Comparison of ENCODE assay signal across 8 mouse cellular contexts in the genomic region with DNA sequence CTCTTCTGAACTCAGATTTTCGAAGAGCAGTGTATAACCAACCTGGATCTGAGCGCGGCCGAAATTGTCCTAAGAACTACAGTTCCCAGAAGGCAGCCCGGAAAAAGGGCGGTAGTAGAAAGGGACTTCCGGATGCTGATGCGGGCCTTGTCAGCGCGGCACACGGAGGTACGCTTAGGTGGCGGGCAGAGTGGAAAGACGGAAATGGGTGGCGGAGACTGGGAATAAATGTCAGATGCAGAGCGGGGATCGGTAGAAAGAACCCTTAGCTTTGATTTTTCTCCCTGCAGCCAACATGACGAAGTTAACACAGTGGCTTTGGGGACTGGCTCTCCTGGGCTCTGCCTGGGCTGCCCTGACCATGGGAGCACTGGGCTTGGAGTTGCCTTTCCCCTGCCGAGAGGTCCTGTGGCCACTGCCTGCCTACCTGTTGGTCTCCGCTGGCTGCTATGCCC. TPM values are rescaled to one million over a fixed set of nuclear protein-coding genes. Genes with fewer than 3 reads are reported as not detected.
A peak's percentile ranks its signal among the peaks of the same experiment; 100 is the strongest.
DNase-seq lines count a peak whose midpoint lies in the region; ATAC-seq and TF ChIP-seq lines count a peak whose summit lies in the region.

No protein-coding gene starts in this region.

- H3K27ac ChIP-seq in cortical plate, adult 2 months (ENCODE audit: insufficient read depth, low read length): peak overlapping the region; percentile 13; the same call in 1 of the 2 replicates
- H3K27ac ChIP-seq in intestine, postnatal 0 days (ENCODE audit: low read depth, low read length): peak overlapping the region; percentile 54
- peak overlapping the region; percentile 84 for H3K27ac ChIP-seq in limb, embryonic 13.5 days
- peak overlapping the region; percentile 77 for H3K27ac ChIP-seq in midbrain, embryonic 14.5 days (replicated peaks; ENCODE audit: low read depth, low read length)

- intact Hi-C loops in gastrocnemius, postnatal 36 days (cut with DNase I): no loop called here

- H3K4me2 ChIP-seq in intestine, postnatal 0 days (replicated peaks; ENCODE audit: low read depth): peak overlapping the region; percentile 98
- H3K4me2 ChIP-seq in limb, embryonic 13.5 days (replicated peaks): peak overlapping the region; percentile 95
- H3K4me2 ChIP-seq in midbrain, embryonic 14.5 days (ENCODE audit: low read length): peak overlapping the region; percentile 81

- no peaks in the 10 kb centered on the region for H3K9me3 ChIP-seq in intestine, postnatal 0 days (ENCODE audit: control insufficient read depth)
- no peaks in the 10 kb centered on the region for H3K9me3 ChIP-seq in limb, embryonic 13.5 days
- H3K9me3 ChIP-seq in midbrain, embryonic 14.5 days (ENCODE audit: control insufficient read depth, low read length): no peaks in the 10 kb centered on the region

- peak overlapping the region; percentile 86 for H3K4me3 ChIP-seq in cortical plate, adult 2 months (ENCODE audit: insufficient read depth, low read length)
- peak overlapping the region; percentile 78 for H3K4me3 ChIP-seq in intestine, postnatal 0 days (ENCODE audit: low read depth, low read length)
- H3K4me3 ChIP-seq in limb, embryonic 13.5 days: peak overlapping the region; percentile 82
- peak overlapping the region; percentile 70 for H3K4me3 ChIP-seq in midbrain, embryonic 14.5 days (replicated peaks; ENCODE audit: low read depth, low read length)

- WGBS in intestine, postnatal 0 days: under 1% methylated on average over 20 of the region's 20 CpGs
- under 1% methylated on average over 20 of the region's 20 CpGs for WGBS in limb, embryonic 13.5 days
- WGBS in midbrain, embryonic 14.5 days: under 1% methylated on average over 20 of the region's 20 CpGs

- DNase-seq in ovary, postnatal 36 days (ENCODE audit: low spot score): peak; percentile 71
- no peak for DNase-seq in ovary, postnatal 10 days (ENCODE audit: low spot score)
- peak; percentile 60 to 64 for DNase-seq in gastrocnemius, postnatal 36 days
- DNase-seq in midbrain, embryonic 14.5 days: peak; percentile 93
- peak; percentile 69 to 85 for DNase-seq in spleen, postnatal 4 days (ENCODE audit: low spot score in 2 of 2)

- H3K9ac ChIP-seq in intestine, postnatal 0 days (ENCODE audit: low read depth, low read length): peak overlapping the region; percentile 85
- H3K9ac ChIP-seq in limb, embryonic 13.5 days: peak overlapping the region; percentile 90
- H3K9ac ChIP-seq in midbrain, embryonic 14.5 days (replicated peaks; ENCODE audit: low read length): peak overlapping the region; percentile 84

- no peaks in the 10 kb centered on the region for H3K27me3 ChIP-seq in intestine, postnatal 0 days (replicated peaks; ENCODE audit: control insufficient read depth, insufficient read depth, low read length)
- no peaks in the 10 kb centered on the region for H3K27me3 ChIP-seq in limb, embryonic 13.5 days
- H3K27me3 ChIP-seq in midbrain, embryonic 14.5 days (ENCODE audit: control insufficient read depth, insufficient read depth, low read length): no peaks in the 10 kb centered on the region

- TF ChIP-seq CTCF in cortical plate, adult 2 months (IDR thresholded peaks at IDR 0.05; ENCODE audit: extremely low read depth, insufficient read depth, low read length): no peak
- no peak for TF ChIP-seq CTCF in intestine, postnatal 0 days (IDR thresholded peaks at IDR 0.05; ENCODE audit: low read depth)

- TF ChIP-seq POLR2A in cortical plate, adult 2 months (IDR thresholded peaks at IDR 0.05; ENCODE audit: extremely low read depth, insufficient read depth, low read length): peak; percentile 95

- H3K36me3 ChIP-seq in intestine, postnatal 0 days (ENCODE audit: control insufficient read depth, insufficient read depth): peaks cover 7% of the 10 kb centered on the region; the same call in 1 of the 2 replicates
- 0 out of 2 replicates have a peak, but pooled peaks cover 6% of the 10 kb centered on the region for H3K36me3 ChIP-seq in limb, embryonic 13.5 days
- H3K36me3 ChIP-seq in midbrain, embryonic 14.5 days (ENCODE audit: control insufficient read depth, insufficient read depth, low read length): 0 out of 2 replicates have a peak, but pooled peaks cover 4% of the 10 kb centered on the region

- peaks cover 7% of the 10 kb centered on the region for H3K4me1 ChIP-seq in cortical plate, adult 2 months (ENCODE audit: control insufficient read depth, insufficient read depth, low read length)
- peaks cover 11% of the 10 kb centered on the region; the same call in 1 of the 2 replicates for H3K4me1 ChIP-seq in intestine, postnatal 0 days (replicated peaks; ENCODE audit: control insufficient read depth, insufficient read depth, low read length)
- peaks cover 39% of the 10 kb centered on the region for H3K4me1 ChIP-seq in limb, embryonic 13.5 days
- peaks cover 17% of the 10 kb centered on the region for H3K4me1 ChIP-seq in midbrain, embryonic 14.5 days (ENCODE audit: control insufficient read depth, insufficient read depth, low read length)

- ATAC-seq in intestine, postnatal 0 days: peak; percentile 78
- ATAC-seq in limb, embryonic 13.5 days (ENCODE audit: low FRiP score, low read depth): peak; percentile 90
- ATAC-seq in midbrain, embryonic 14.5 days (ENCODE audit: low FRiP score, low TSS enrichment): peak; percentile 81

RNA-seq across cellular contexts. Expression of a gene that starts 3.9 kb away (rescaled TPM):
- polyA plus RNA-seq in cortical plate, adult 2 months (2012; rRNA removed): 106 and 114 TPM in 2 replicates
- 1 to 10 TPM; 8.3 to 9.1 TPM for total RNA-seq in gastrocnemius, postnatal 36 days (2021)
- polyA plus RNA-seq in intestine, postnatal 0 days (2015; fragmentation: Nextera tagmentation; extraction: Ambion mirVana): 57.4 and 61.8 TPM in 2 replicates
- 85.5 and 88.8 TPM in 2 replicates for polyA plus RNA-seq in limb, embryonic 13.5 days (2015; fragmentation: Nextera tagmentation; extraction: Ambion mirVana)
- 35.3 and 38.1 TPM in 2 replicates for polyA plus RNA-seq in midbrain, embryonic 14.5 days (2014; fragmentation: Nextera tagmentation; extraction: Ambion mirVana)

RNA-seq across cellular contexts. Expression of a gene that starts 7.3 kb away (rescaled TPM):
- polyA plus RNA-seq in cortical plate, adult 2 months (2012; rRNA removed): 150 and 156 TPM in 2 replicates
- 10 to 100 TPM; 16.6 to 23.2 TPM for total RNA-seq in gastrocnemius, postnatal 36 days (2021)
- polyA plus RNA-seq in intestine, postnatal 0 days (2015; fragmentation: Nextera tagmentation; extraction: Ambion mirVana): 120 and 128 TPM in 2 replicates
- 120 and 126 TPM in 2 replicates for polyA plus RNA-seq in limb, embryonic 13.5 days (2015; fragmentation: Nextera tagmentation; extraction: Ambion mirVana)
- polyA plus RNA-seq in midbrain, embryonic 14.5 days (2014; fragmentation: Nextera tagmentation; extraction: Ambion mirVana): 71.6 and 84.1 TPM in 2 replicates

RNA-seq across cellular contexts. Expression of a gene that starts 14.5 kb away (rescaled TPM):
- polyA plus RNA-seq in cortical plate, adult 2 months (2012; rRNA removed): 11.7 and 12.7 TPM in 2 replicates
- total RNA-seq in gastrocnemius, postnatal 36 days (2021): 10 to 100 TPM; 10.1 to 11.5 TPM
- 50.7 and 69.8 TPM in 2 replicates for polyA plus RNA-seq in intestine, postnatal 0 days (2015; fragmentation: Nextera tagmentation; extraction: Ambion mirVana)
- polyA plus RNA-seq in limb, embryonic 13.5 days (2015; fragmentation: Nextera tagmentation; extraction: Ambion mirVana): 44.0 and 46.2 TPM in 2 replicates
- 5.2 and 8.7 TPM in 2 replicates for polyA plus RNA-seq in midbrain, embryonic 14.5 days (2014; fragmentation: Nextera tagmentation; extraction: Ambion mirVana)

RNA-seq across cellular contexts. Expression of a gene that starts 20.4 kb away (rescaled TPM):
- polyA plus RNA-seq in cortical plate, adult 2 months (2012; rRNA removed): 87.2 and 91.0 TPM in 2 replicates
- under 1 TPM; 0.15 to 0.17 TPM for total RNA-seq in gastrocnemius, postnatal 36 days (2021)
- 1.2 and 1.3 TPM in 2 replicates for polyA plus RNA-seq in intestine, postnatal 0 days (2015; fragmentation: Nextera tagmentation; extraction: Ambion mirVana)
- 6.1 and 6.8 TPM in 2 replicates for polyA plus RNA-seq in limb, embryonic 13.5 days (2015; fragmentation: Nextera tagmentation; extraction: Ambion mirVana)
- 63.4 and 71.8 TPM in 2 replicates for polyA plus RNA-seq in midbrain, embryonic 14.5 days (2014; fragmentation: Nextera tagmentation; extraction: Ambion mirVana)

RNA-seq across cellular contexts. Expression of a gene that starts 20.7 kb away (rescaled TPM):
- 58.2 and 61.9 TPM in 2 replicates for polyA plus RNA-seq in cortical plate, adult 2 months (2012; rRNA removed)
- 10 to 100 TPM; 58.3 to 63.3 TPM for total RNA-seq in gastrocnemius, postnatal 36 days (2021)
- polyA plus RNA-seq in intestine, postnatal 0 days (2015; fragmentation: Nextera tagmentation; extraction: Ambion mirVana): 273 and 281 TPM in 2 replicates
- 332 and 333 TPM in 2 replicates for polyA plus RNA-seq in limb, embryonic 13.5 days (2015; fragmentation: Nextera tagmentation; extraction: Ambion mirVana)
- polyA plus RNA-seq in midbrain, embryonic 14.5 days (2014; fragmentation: Nextera tagmentation; extraction: Ambion mirVana): 199 and 237 TPM in 2 replicates

Comparison
In these comparisons a context has a peak if more than half of its experiments do, and no peak if none do; other contexts are left out.
1. H3K27ac ChIP-seq: peak in every context shown above with its lines; median percentile 84 in limb, embryonic 13.5 days; 77 in midbrain, embryonic 14.5 days; 54 in intestine, postnatal 0 days; 13 in cortical plate, adult 2 months.